Mouse (Mus musculus): ENCODE data around the gene Arhgap18. TPM values are rescaled to one million over a fixed set of nuclear protein-coding genes. Genes with fewer than 3 reads are reported as not detected.

The Arhgap18 gene
- total RNA-seq, 2 experiments from 2014 or later: 18.2 to 22.6 TPM

- DNase-seq (ENCODE audit: low spot score): peak; percentile 46
- intact Hi-C loops (cut with DNase I): loop anchor here (2.0 to 5.0 kb wide), 2 partner anchors 24 to 54 kb away; no protein-coding TSS in a partner anchor
These were observed 19.7 kb downstream of the Arhgap18 start for GRCm38 (mm10) chr10:26772624-26773540.

GRCm38 (mm10) chr10:26773541-26773940 is 20.3 kb downstream of the Arhgap18 start:
- no peak for DNase-seq (ENCODE audit: low spot score)
- intact Hi-C loops (cut with DNase I): loop anchor here (2.0 to 5.0 kb wide), 2 partner anchors 23 to 54 kb away; no protein-coding TSS in a partner anchor

GRCm38 (mm10) chr10:26774266-26774665 is 21.0 kb downstream of the Arhgap18 start:
- intact Hi-C loops (cut with DNase I): loop anchor here (5.0 kb wide), 1 partner anchor 53 kb away; no protein-coding TSS in a partner anchor
- DNase-seq (ENCODE audit: low spot score): no peak

- no peak for DNase-seq (ENCODE audit: low spot score)
- intact Hi-C loops (cut with DNase I): no loop called here
These were observed 23.2 kb downstream of the Arhgap18 start for GRCm38 (mm10) chr10:26776443-26776842.

- intact Hi-C loops (cut with DNase I): no loop called here
- DNase-seq (ENCODE audit: low spot score): no peak
These were observed 27.4 kb downstream of the Arhgap18 start for GRCm38 (mm10) chr10:26780581-26780980.

- intact Hi-C loops (cut with DNase I): no loop called here
- DNase-seq (ENCODE audit: low spot score): no peak
These were observed 36.5 kb downstream of the Arhgap18 start for GRCm38 (mm10) chr10:26789680-26790079.

GRCm38 (mm10) chr10:26791810-26792209 is 38.6 kb downstream of the Arhgap18 start:
- no peak for DNase-seq (ENCODE audit: low spot score)
- intact Hi-C loops (cut with DNase I): no loop called here

- DNase-seq (ENCODE audit: low spot score): no peak
- intact Hi-C loops (cut with DNase I): no loop called here
These were observed 39.8 kb downstream of the Arhgap18 start for GRCm38 (mm10) chr10:26793013-26793412.

GRCm38 (mm10) chr10:26796432-26797286 is 43.4 kb downstream of the Arhgap18 start:
- no peak for DNase-seq (ENCODE audit: low spot score)
- intact Hi-C loops (cut with DNase I): loop anchor here (2.0 kb wide), 1 partner anchor 24 kb away; no protein-coding TSS in a partner anchor

GRCm38 (mm10) chr10:26797287-26797672 is 44.1 kb downstream of the Arhgap18 start:
- DNase-seq (ENCODE audit: low spot score): no peak
- intact Hi-C loops (cut with DNase I): loop anchor here (2.0 kb wide), 1 partner anchor 24 kb away; no protein-coding TSS in a partner anchor

GRCm38 (mm10) chr10:26798752-26799411 is 45.7 kb downstream of the Arhgap18 start:
- DNase-seq (ENCODE audit: low spot score): no peak
- intact Hi-C loops (cut with DNase I): no loop called here

- intact Hi-C loops (cut with DNase I): no loop called here
- peak; percentile 48 for DNase-seq (ENCODE audit: low spot score)
These were observed 46.4 kb downstream of the Arhgap18 start for GRCm38 (mm10) chr10:26799562-26800051.

GRCm38 (mm10) chr10:26804351-26804983 is 51.2 kb downstream of the Arhgap18 start:
- intact Hi-C loops (cut with DNase I): no loop called here
- DNase-seq (ENCODE audit: low spot score): no peak

- intact Hi-C loops (cut with DNase I): no loop called here
These were observed 51.8 kb downstream of the Arhgap18 start for GRCm38 (mm10) chr10:26805007-26805406.

GRCm38 (mm10) chr10:26806092-26806491 is 52.9 kb downstream of the Arhgap18 start:
- intact Hi-C loops (cut with DNase I): no loop called here
- DNase-seq (ENCODE audit: low spot score): no peak

More at GRCm38 (mm10) chr10:26805007-26805406, 51.8 kb downstream of the Arhgap18 start:
- no peak for DNase-seq (ENCODE audit: low spot score)

GRCm38 (mm10) chr10:26810059-26810458 is 56.8 kb downstream of the Arhgap18 start:
- DNase-seq (ENCODE audit: low spot score): no peak
- intact Hi-C loops (cut with DNase I): no loop called here

- DNase-seq (ENCODE audit: low spot score): no peak
- intact Hi-C loops (cut with DNase I): no loop called here
These were observed 57.6 kb downstream of the Arhgap18 start for GRCm38 (mm10) chr10:26810810-26811209.

GRCm38 (mm10) chr10:26811342-26811741 is 58.1 kb downstream of the Arhgap18 start:
- DNase-seq (ENCODE audit: low spot score): no peak
- intact Hi-C loops (cut with DNase I): no loop called here

- intact Hi-C loops (cut with DNase I): no loop called here
- no peak for DNase-seq (ENCODE audit: low spot score)
These were observed 62.4 kb downstream of the Arhgap18 start for GRCm38 (mm10) chr10:26815646-26816045.

All from heart, postnatal 25 days (tissue).